Mouse (Mus musculus) heart, adult 2 months (tissue): Measurements from ENCODE around the gene Grik3.

Experiments used
- CTCF ChIP-seq: fragments of 200-600 bp; IDR thresholded peaks from 2 replicates; pipeline ENCODE4 v1.8.1; 2022; ENCODE audit warnings: antibody characterized with exemption, mild to moderate bottlenecking, moderate library complexity
- EP300 ChIP-seq: fragments of 200-500 bp; IDR thresholded peaks from 2 replicates; pipeline ENCODE4 v1.6.1; 2011; ENCODE audit warnings: low read depth, low read length, control low read depth; ENCODE audit not compliant: insufficient read depth
- POLR2A ChIP-seq: fragments of 200-500 bp; IDR thresholded peaks from 2 replicates; pipeline ENCODE4 v1.6.1; 2011; ENCODE audit warnings: mild to moderate bottlenecking, low read depth, low read length, control low read depth; ENCODE audit not compliant: insufficient read depth

DNA sequence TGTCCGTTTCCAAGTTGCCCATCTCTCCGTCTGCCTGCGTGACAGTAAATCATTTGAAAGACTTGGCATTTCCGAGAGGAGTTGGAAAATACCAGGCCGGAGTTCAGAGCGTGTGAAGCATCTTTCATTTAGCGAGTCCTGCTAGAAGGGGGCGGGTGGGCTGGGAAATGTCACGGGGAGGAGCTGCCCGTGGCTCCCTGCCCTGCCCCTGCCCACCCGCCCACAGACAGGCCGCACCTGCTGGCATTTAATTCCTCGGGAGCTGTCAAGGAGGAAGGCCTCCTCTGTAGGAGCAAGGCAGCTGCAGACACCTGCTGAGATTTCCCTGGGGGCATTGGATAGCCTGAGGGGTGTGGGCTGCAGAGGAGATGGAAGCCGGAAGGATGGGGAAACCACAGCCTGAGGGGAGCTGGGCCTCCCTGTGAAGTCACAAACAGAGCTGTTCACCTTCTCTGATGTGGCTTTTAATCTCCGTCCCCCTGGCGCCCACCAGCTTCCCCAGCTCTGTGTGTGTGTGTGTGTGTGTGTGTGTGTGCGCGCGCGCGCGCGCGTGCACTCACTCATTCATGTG is 161.3 kb downstream of the Grik3 start:
- no peak for TF ChIP-seq CTCF
- TF ChIP-seq POLR2A = no peak
- no peak for TF ChIP-seq EP300
